Mouse (Mus musculus): ENCODE measurements at regions not wholly inside any gene's neighbourhood (a gene's known extent, or its start where the extent isn't known, plus 50 kb on each side); places are given as distances from the start of the nearest gene placed in this dataset.

DNA sequence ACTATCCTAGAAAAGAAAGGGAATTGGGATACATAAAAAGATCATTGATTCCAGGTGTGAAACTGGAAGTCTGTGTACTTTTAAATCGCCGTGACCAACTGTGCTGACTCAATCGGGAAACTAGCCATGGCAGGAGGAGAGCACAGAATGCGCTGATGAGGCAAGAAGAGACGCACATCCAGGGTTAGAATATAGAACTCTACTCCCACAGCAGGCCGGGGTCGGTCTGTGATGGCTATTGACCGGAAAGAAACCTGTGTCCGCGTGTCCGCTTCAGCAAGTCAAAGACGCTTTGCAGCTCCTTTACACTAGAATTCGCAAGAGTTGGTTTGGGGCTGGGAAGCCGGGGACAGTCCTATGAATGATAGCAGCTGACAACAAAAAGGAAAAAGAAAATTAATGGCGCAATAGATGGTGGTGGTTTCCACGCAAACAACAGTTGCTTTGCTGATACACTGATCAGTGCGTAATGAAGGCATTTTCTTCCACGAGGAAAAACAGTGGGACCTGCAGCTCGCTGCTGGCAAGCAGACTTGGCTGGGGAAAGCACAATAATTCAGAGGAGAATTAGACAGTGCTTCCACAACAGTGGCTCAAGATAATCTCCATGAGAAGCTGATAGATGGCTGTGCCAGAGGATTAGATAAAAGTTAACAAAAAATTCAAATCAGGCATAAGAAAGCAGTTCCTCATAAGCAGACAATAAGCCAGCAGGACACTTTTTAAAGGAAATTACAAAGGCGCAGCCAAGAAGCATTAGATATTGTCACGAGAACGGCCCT, 1029.8 kb downstream of the Defb40 start:
- TF ChIP-seq CTCF (IDR thresholded peaks at IDR 0.05; ENCODE audit: low read depth, low read length) (no peak), POLR2A (IDR thresholded peaks at IDR 0.05; ENCODE audit: extremely low read depth, insufficient read depth, low read length) (no peak)

All from liver, adult 2 months (tissue).